Mouse (Mus musculus): Measurements from ENCODE around the gene Cdc27. TPM values are rescaled to one million over a fixed set of nuclear protein-coding genes. Genes with fewer than 3 reads are reported as not detected.

Cdc27 gene
- polyA plus RNA-seq, 1 experiment from 2014 or later, result 41.8 TPM

Other genes with a start within 250 kb of the Cdc27 start
- gene Kansl1, start 81.8 kb downstream of the Cdc27 start, polyA plus RNA-seq (2014; fragmentation: Nextera tagmentation; extraction: Ambion mirVana), result 26.7 and 27.9 TPM in 2 replicates
- gene Myl4, start within 50 bp of the Cdc27 start, polyA plus RNA-seq (2014; fragmentation: Nextera tagmentation; extraction: Ambion mirVana), result 5.8 and 6.2 TPM in 2 replicates
- 3.3 and 3.8 TPM in 2 replicates for gene Itgb3, start 57.4 kb upstream of the Cdc27 start, polyA plus RNA-seq (2014; fragmentation: Nextera tagmentation; extraction: Ambion mirVana)
- gene Gm11639, start 135.1 kb upstream of the Cdc27 start, polyA plus RNA-seq (2014; fragmentation: Nextera tagmentation; extraction: Ambion mirVana), result 0.03 and 0.35 TPM in 2 replicates

All from intestine, embryonic 14.5 days (tissue).